Mouse (Mus musculus) neural tube, embryonic 13.5 days (tissue): ENCODE measurements around the gene Oaz2. TPM values are rescaled to one million over a fixed set of nuclear protein-coding genes. Genes with fewer than 3 reads are reported as not detected.
"Not testable (repeated sequence)": the region's sequence is repeated elsewhere in the genome, so short reads cannot be mapped to it uniquely, and the experiment has no call there.

Experiments
- ATAC-seq: fragments of 200-750 bp; cut with Nextera tagmentation; 2 replicates; pipeline ENCODE4 v1.8.0; 2017; ENCODE audit warnings: low read depth, mild to moderate bottlenecking, moderate TSS enrichment, moderate library complexity
- H3K27ac ChIP-seq: fragments of 300-500 bp; sonication (generic); replicated peaks from 2 replicates; pipeline ENCODE4 v1.5.1; 2015; ENCODE audit warnings: moderate library complexity, mild to moderate bottlenecking, inconsistent platforms
- H3K27me3 ChIP-seq: fragments of 300-500 bp; sonication (generic); 2 replicates; pipeline ENCODE4 v1.6.1; 2015; ENCODE audit warnings: mild to moderate bottlenecking, inconsistent platforms
- H3K36me3 ChIP-seq: fragments of 300-500 bp; sonication (generic); 2 replicates; pipeline ENCODE4 v1.6.1; 2015; ENCODE audit warnings: mild to moderate bottlenecking, inconsistent platforms
- H3K4me1 ChIP-seq: fragments of 300-500 bp; sonication (generic); replicated peaks from 2 replicates; pipeline ENCODE4 v1.6.1; 2015; ENCODE audit warnings: inconsistent platforms
- H3K4me2 ChIP-seq: fragments of 300-500 bp; sonication (generic); 2 replicates; pipeline ENCODE4 v1.6.1; 2015; ENCODE audit warnings: inconsistent platforms, mild to moderate bottlenecking, moderate library complexity
- H3K4me3 ChIP-seq: fragments of 300-500 bp; sonication (generic); 2 replicates; pipeline ENCODE4 v1.5.1; 2015; ENCODE audit warnings: mild to moderate bottlenecking, inconsistent platforms
- H3K9ac ChIP-seq: fragments of 300-500 bp; sonication (generic); 2 replicates; pipeline ENCODE4 v1.6.1; 2015; ENCODE audit warnings: moderate library complexity, mild to moderate bottlenecking, inconsistent platforms
- H3K9me3 ChIP-seq: fragments of 300-500 bp; sonication (generic); 2 replicates; pipeline ENCODE4 v1.6.1; 2016; ENCODE audit warnings: inconsistent platforms
- WGBS: fragments of 180-500 bp; shearing (Covaris S2); methylation state at CpG from one replicate; pipeline ENCODE4 v1.1.7; 2015; 5-methylcytosine and 5-hydroxymethylcytosine counted together
- polyA plus RNA-seq: library from polyadenylated mRNA; unstranded; fragments of >200 nt; fragmentation: Nextera tagmentation; extraction: Ambion mirVana; gene quantifications from 2 replicates; pipeline ENCODE4 v1.2.1, GENCODE M21; 2015

The Oaz2 gene
- polyA plus RNA-seq, 1 experiment from 2014 or later, result 381 TPM

- Histone ChIP-seq H3K4me3 (no peak overlapping the region), H3K27me3 (peaks cover 14% of the 10 kb centered on the region), H3K27ac (no peak overlapping the region), H3K9me3 (no peaks in the 10 kb centered on the region), H3K4me2 (no peak overlapping the region), H3K9ac (no peak overlapping the region), H3K4me1 (peaks cover 14% of the 10 kb centered on the region), H3K36me3 (no peaks in the 10 kb centered on the region)
- ATAC-seq, result no peak
- 87% methylated on average over 4 of the region's 4 CpGs for WGBS
These were observed 30.9 kb upstream of the Oaz2 start for GRCm38 (mm10) chr9:65636926-65637325.

GRCm38 (mm10) chr9:65639065-65639464 is 28.7 kb upstream of the Oaz2 start:
- 66% methylated on average over 5 of the region's 5 CpGs for WGBS
- Histone ChIP-seq H3K27me3 (no peaks in the 10 kb centered on the region; the same call in 1 of the 2 replicates), H3K4me2 (no peak overlapping the region), H3K4me3 (no peak overlapping the region), H3K9me3 (no peaks in the 10 kb centered on the region), H3K27ac (no peak overlapping the region), H3K4me1 (peaks cover 14% of the 10 kb centered on the region), H3K9ac (no peak overlapping the region), H3K36me3 (no peaks in the 10 kb centered on the region)
- ATAC-seq, result no peak

GRCm38 (mm10) chr9:65640838-65641410 is 26.9 kb upstream of the Oaz2 start:
- Histone ChIP-seq H3K4me2 (peak overlapping the region; percentile 31), H3K27ac (no peak overlapping the region), H3K9me3 (no peaks in the 10 kb centered on the region), H3K9ac (no peak overlapping the region), H3K4me3 (no peak overlapping the region), H3K27me3 (no peaks in the 10 kb centered on the region; the same call in 1 of the 2 replicates), H3K4me1 (peaks cover 14% of the 10 kb centered on the region), H3K36me3 (no peaks in the 10 kb centered on the region)
- WGBS, result 5% methylated on average over 5 of the region's 5 CpGs
- no peak for ATAC-seq

GRCm38 (mm10) chr9:65641446-65642052 is 26.3 kb upstream of the Oaz2 start:
- Histone ChIP-seq H3K9ac (no peak overlapping the region), H3K27me3 (no peaks in the 10 kb centered on the region; the same call in 1 of the 2 replicates), H3K27ac (no peak overlapping the region), H3K4me3 (no peak overlapping the region), H3K4me2 (peak overlapping the region; percentile 31), H3K4me1 (peaks cover 14% of the 10 kb centered on the region), H3K9me3 (no peaks in the 10 kb centered on the region), H3K36me3 (no peaks in the 10 kb centered on the region)
- WGBS, result 5% methylated on average over 12 of the region's 12 CpGs
- no peak for ATAC-seq

- Histone ChIP-seq H3K9me3 (no peaks in the 10 kb centered on the region), H3K9ac (no peak overlapping the region), H3K4me3 (no peak overlapping the region), H3K27me3 (no peaks in the 10 kb centered on the region; the same call in 1 of the 2 replicates), H3K4me1 (peaks cover 14% of the 10 kb centered on the region), H3K36me3 (no peaks in the 10 kb centered on the region), H3K27ac (no peak overlapping the region), H3K4me2 (no peak overlapping the region)
- ATAC-seq, result no peak
These were observed 25.3 kb upstream of the Oaz2 start for GRCm38 (mm10) chr9:65642546-65642945.

DNA sequence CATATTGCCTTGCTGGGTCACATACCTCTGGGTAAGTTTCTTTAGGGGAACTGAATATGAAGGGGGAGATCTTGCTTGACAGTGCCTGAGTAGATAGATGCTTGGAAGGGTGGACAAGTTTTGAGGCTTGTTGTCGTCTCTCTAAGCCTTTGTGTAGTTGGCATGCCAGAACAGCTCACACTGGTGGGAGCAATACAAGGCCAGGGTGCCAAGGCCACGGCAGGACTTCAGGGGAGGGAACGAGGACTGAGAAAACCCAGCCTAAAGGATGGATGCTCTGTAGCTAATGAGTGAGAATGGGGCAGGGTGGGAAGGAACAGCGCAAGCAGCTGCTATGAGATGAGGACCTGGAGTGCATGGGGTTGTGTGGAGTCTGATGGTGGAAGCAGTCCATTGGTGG is 22.8 kb upstream of the Oaz2 start:
- peaks cover 14% of the 10 kb centered on the region for H3K4me1 ChIP-seq
- no peaks in the 10 kb centered on the region for H3K36me3 ChIP-seq
- 88% methylated on average over 4 of the region's 4 CpGs for WGBS
- no peaks in the 10 kb centered on the region; the same call in 1 of the 2 replicates for H3K27me3 ChIP-seq
- ATAC-seq, result no peak
- no peak overlapping the region for H3K4me3 ChIP-seq
- no peak overlapping the region for H3K9ac ChIP-seq
- no peaks in the 10 kb centered on the region for H3K9me3 ChIP-seq
- no peak overlapping the region for H3K27ac ChIP-seq
- H3K4me2 ChIP-seq, result no peak overlapping the region

- 74% methylated on average over 3 of the region's 3 CpGs for WGBS
These were observed 21.8 kb upstream of the Oaz2 start for GRCm38 (mm10) chr9:65645984-65646383.

GRCm38 (mm10) chr9:65646782-65647181 is 21.0 kb upstream of the Oaz2 start:
- Histone ChIP-seq H3K27me3 (no peaks in the 10 kb centered on the region), H3K36me3 (no peaks in the 10 kb centered on the region), H3K4me3 (no peak overlapping the region), H3K27ac (no peak overlapping the region), H3K9ac (no peak overlapping the region), H3K4me2 (no peak overlapping the region), H3K9me3 (no peaks in the 10 kb centered on the region), H3K4me1 (peaks cover 1% of the 10 kb centered on the region)
- ATAC-seq, result no peak
- 89% methylated on average over 2 of the region's 2 CpGs for WGBS

More at GRCm38 (mm10) chr9:65645984-65646383, 21.8 kb upstream of the Oaz2 start:
- H3K4me3 ChIP-seq, result no peak overlapping the region
- no peak overlapping the region for H3K4me2 ChIP-seq
- H3K27me3 ChIP-seq, result no peaks in the 10 kb centered on the region
- no peaks in the 10 kb centered on the region for H3K36me3 ChIP-seq
- H3K9ac ChIP-seq, result no peak overlapping the region
- ATAC-seq, result no peak
- H3K9me3 ChIP-seq, result no peaks in the 10 kb centered on the region
- peaks cover 9% of the 10 kb centered on the region for H3K4me1 ChIP-seq
- H3K27ac ChIP-seq, result no peak overlapping the region

DNA sequence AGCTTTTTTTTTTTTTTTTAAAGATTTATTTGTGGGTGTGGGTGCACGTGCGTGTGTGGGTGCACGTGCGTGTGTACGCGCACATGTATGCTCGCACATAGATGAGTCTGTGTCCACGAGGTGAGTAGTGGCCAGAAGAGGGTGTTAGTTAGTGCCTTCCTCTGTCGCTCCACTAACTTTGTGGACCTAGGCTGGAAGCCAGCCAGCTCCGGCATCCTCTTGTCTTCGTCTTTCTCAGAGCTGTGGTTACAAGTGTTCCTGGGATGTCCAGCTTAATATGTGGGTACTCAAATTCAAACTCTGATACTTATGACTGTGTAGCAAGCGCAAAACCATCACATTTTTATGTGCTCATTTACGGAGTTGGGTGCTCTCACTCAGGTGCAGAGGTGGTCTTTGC is 19.1 kb upstream of the Oaz2 start:
- H3K36me3 ChIP-seq, result no peaks in the 10 kb centered on the region
- H3K4me2 ChIP-seq, result no peak overlapping the region
- ATAC-seq, result no peak

GRCm38 (mm10) chr9:65649997-65650396 is 17.8 kb upstream of the Oaz2 start:
- Histone ChIP-seq H3K4me2 (no peak overlapping the region), H3K9me3 (no peaks in the 10 kb centered on the region), H3K27ac (no peak overlapping the region), H3K36me3 (no peaks in the 10 kb centered on the region), H3K4me1 (no peaks in the 10 kb centered on the region), H3K4me3 (no peak overlapping the region), H3K9ac (no peak overlapping the region), H3K27me3 (no peaks in the 10 kb centered on the region)
- WGBS, result 69% methylated on average over 1 of the region's 1 CpGs
- no peak for ATAC-seq

More for the DNA sequence above, 19.1 kb upstream of the Oaz2 start:
- Histone ChIP-seq H3K27ac (no peak overlapping the region), H3K9ac (no peak overlapping the region), H3K27me3 (no peaks in the 10 kb centered on the region), H3K9me3 (no peaks in the 10 kb centered on the region), H3K4me3 (no peak overlapping the region), H3K4me1 (no peaks in the 10 kb centered on the region)
- WGBS, result 94% methylated on average over 13 of the region's 13 CpGs

DNA sequence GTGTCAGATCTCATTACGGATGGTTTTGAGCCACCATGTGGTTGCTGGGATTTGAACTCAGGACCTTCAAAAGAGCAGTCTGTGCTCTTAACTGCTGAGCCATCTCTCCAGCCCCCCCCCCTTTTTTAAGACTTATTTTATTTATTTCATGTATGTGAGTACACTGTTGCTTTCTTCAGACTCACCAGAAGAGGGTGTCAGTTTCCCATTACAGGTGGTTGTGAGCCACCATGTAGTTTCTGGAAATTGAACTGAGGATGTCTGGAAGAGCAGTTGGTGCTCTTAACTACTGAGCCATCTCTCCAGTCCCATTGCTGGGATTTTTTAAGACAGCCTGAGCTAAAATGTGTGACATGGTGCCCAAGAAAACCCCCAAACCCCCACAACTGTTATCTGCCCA is 15.8 kb upstream of the Oaz2 start:
- not testable (repeated sequence) for H3K27ac ChIP-seq, H3K9ac ChIP-seq
- 90% methylated on average over 1 of the region's 1 CpGs for WGBS

GRCm38 (mm10) chr9:65653741-65654140 is 14.1 kb upstream of the Oaz2 start:
- Histone ChIP-seq H3K9ac (no peak overlapping the region), H3K9me3 (no peaks in the 10 kb centered on the region), H3K36me3 (no peaks in the 10 kb centered on the region), H3K4me1 (no peaks in the 10 kb centered on the region), H3K27ac (no peak overlapping the region), H3K4me3 (no peak overlapping the region), H3K27me3 (no peaks in the 10 kb centered on the region), H3K4me2 (no peak overlapping the region)
- no peak for ATAC-seq
- 96% methylated on average over 4 of the region's 4 CpGs for WGBS

More for the DNA sequence above, 15.8 kb upstream of the Oaz2 start:
- H3K9me3 ChIP-seq, H3K4me1 ChIP-seq, ATAC-seq, H3K4me3 ChIP-seq, H3K4me2 ChIP-seq, H3K27me3 ChIP-seq, H3K36me3 ChIP-seq: not testable (repeated sequence)
